Mouse (Mus musculus) retina, postnatal 1 day (tissue): ENCODE measurements at regions not wholly inside any gene's neighbourhood (a gene's known extent, or its start where the extent isn't known, plus 50 kb on each side); places are given as distances from the start of the nearest gene placed in this dataset.
A peak's percentile ranks its signal among the peaks of the same experiment; 100 is the strongest.

Experiments
- DNase-seq: peaks from one replicate; pipeline ENCODE4 v3.0.0-alpha.2; 2012

DNA sequence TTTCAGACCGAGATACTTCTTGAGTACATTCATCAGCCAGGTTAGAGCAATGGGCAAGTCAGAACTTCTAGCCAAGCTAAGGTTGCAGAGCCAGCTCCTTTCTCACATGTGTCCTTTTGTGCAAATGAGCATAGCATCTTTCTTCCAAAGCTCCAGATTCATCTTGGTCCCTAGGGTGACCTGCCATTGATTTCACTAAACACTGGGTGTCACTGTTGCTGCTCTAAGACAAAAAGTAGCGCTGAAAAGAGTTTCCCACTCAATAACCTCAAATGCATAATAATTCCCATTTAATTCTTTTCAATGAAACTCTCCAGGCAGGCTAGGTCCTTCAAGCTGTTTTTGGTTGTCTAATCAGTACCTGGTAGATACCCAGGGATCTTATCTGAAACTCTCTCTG lies 688.6 kb upstream of the BB014433 start:
- DNase-seq: peak; percentile 16

- no peak for DNase-seq
Measured at GRCm38 (mm10) chr8:15731324-15731723, 685.4 kb upstream of the BB014433 start.

DNA sequence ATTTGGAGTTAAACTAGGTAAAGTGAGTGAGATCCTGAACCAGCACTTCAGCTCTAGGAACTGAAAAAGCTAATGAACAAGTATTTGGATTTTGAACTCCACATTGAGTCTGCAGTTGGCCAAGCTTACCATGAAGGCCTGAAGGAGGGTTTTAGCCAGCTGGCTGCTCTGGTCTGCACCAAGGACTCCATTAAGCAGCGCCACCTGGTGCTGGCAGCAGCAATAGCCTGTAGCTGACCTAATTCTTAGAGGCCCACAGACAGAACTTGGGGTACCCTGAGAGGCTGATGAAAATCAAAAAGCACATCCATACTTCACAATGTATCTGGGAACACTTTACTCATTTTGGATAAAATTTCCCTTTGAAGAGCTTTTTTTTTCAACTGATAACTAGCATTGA lies 683.2 kb upstream of the BB014433 start:
- DNase-seq: peak; percentile 49

- DNase-seq: no peak
Measured at GRCm38 (mm10) chr8:15726310-15726709, 680.4 kb upstream of the BB014433 start.
